13 mouse cellular contexts compared by ENCODE assay signal in genomic region chr4:33125409-33126084, GRCm38 (mm10). TPM values are rescaled to one million over a fixed set of nuclear protein-coding genes. Genes with fewer than 3 reads are reported as not detected.
DNase-seq lines count a peak whose midpoint lies in the region; ATAC-seq lines count a peak whose summit lies in the region.
"Had no signal": no experiment of that assay in that cellular context is flagged by ENCODE, and none has a peak within 500 bp of the region (broad histone marks: within the 10 kb centered on the region; RNA-seq: fewer than 3 reads in every experiment).

No protein-coding gene starts in this region.

- no peak overlapping the region for H3K27ac ChIP-seq in heart, embryonic 12.5 days (ENCODE audit: poor library complexity, severe bottlenecking)
- H3K27ac ChIP-seq in heart, embryonic 10.5 days: no peak overlapping the region
- H3K27ac ChIP-seq in forebrain, embryonic 16.5 days (ENCODE audit: low read length): no peak overlapping the region
- H3K27ac ChIP-seq: embryonic facial prominence, embryonic 12.5 days; hindbrain, embryonic 12.5 days; lung, embryonic 15.5 days had no signal

- no peak for DNase-seq in heart, embryonic 10.5 days (ENCODE audit: low spot score)
- DNase-seq in right cerebral cortex, postnatal 10 days (ENCODE audit: low spot score in 2 of 2): peak; percentile 50 to 56
- no peak for DNase-seq in right cerebral cortex, adult 18-20 months
- DNase-seq in thymus, postnatal 10 days (ENCODE audit: low spot score in 2 of 2): no peak
- no peak for DNase-seq in adrenal gland, adult 18-20 months (ENCODE audit: low spot score in 2 of 2)
- no peak for DNase-seq in lung, postnatal 36 days
- DNase-seq: adrenal gland, postnatal 14 days had no signal

- H3K9me3 ChIP-seq in heart, embryonic 12.5 days (replicated peaks): no peaks in the 10 kb centered on the region
- H3K9me3 ChIP-seq in heart, embryonic 10.5 days: no peaks in the 10 kb centered on the region
- no peaks in the 10 kb centered on the region for H3K9me3 ChIP-seq in forebrain, embryonic 16.5 days (ENCODE audit: control insufficient read depth, low read length)
- H3K9me3 ChIP-seq: embryonic facial prominence, embryonic 12.5 days; lung, embryonic 15.5 days had no signal

- H3K4me1 ChIP-seq in heart, embryonic 12.5 days (replicated peaks): peaks cover 8% of the 10 kb centered on the region
- H3K4me1 ChIP-seq in heart, embryonic 10.5 days: peaks cover 7% of the 10 kb centered on the region; the same call in 1 of the 2 replicates
- H3K4me1 ChIP-seq in forebrain, embryonic 16.5 days (replicated peaks; ENCODE audit: control insufficient read depth, insufficient read depth, low read length): peaks cover 4% of the 10 kb centered on the region; the same call in 1 of the 2 replicates
- H3K4me1 ChIP-seq: embryonic facial prominence, embryonic 12.5 days; hindbrain, embryonic 12.5 days; lung, embryonic 15.5 days had no signal

- no peaks in the 10 kb centered on the region for H3K27me3 ChIP-seq in heart, embryonic 12.5 days (replicated peaks)
- no peaks in the 10 kb centered on the region for H3K27me3 ChIP-seq in heart, embryonic 10.5 days (ENCODE audit: insufficient read depth, poor library complexity, severe bottlenecking)
- no peaks in the 10 kb centered on the region for H3K27me3 ChIP-seq in forebrain, embryonic 16.5 days (replicated peaks; ENCODE audit: control insufficient read depth, insufficient read depth, low read length)
- H3K27me3 ChIP-seq: CH12.LX; embryonic facial prominence, embryonic 12.5 days; hindbrain, embryonic 12.5 days; lung, embryonic 15.5 days had no signal

- H3K4me3 ChIP-seq in heart, embryonic 12.5 days: no peak overlapping the region
- no peak overlapping the region for H3K4me3 ChIP-seq in heart, embryonic 10.5 days
- no peak overlapping the region for H3K4me3 ChIP-seq in forebrain, embryonic 16.5 days (replicated peaks; ENCODE audit: low read length)
- H3K4me3 ChIP-seq: embryonic facial prominence, embryonic 12.5 days; hindbrain, embryonic 12.5 days; lung, embryonic 15.5 days had no signal

- no peak overlapping the region for H3K9ac ChIP-seq in heart, embryonic 12.5 days
- H3K9ac ChIP-seq in forebrain, embryonic 16.5 days (replicated peaks; ENCODE audit: low read depth, low read length): no peak overlapping the region
- H3K9ac ChIP-seq: embryonic facial prominence, embryonic 12.5 days; hindbrain, embryonic 12.5 days; lung, embryonic 15.5 days had no signal

- peak overlapping the region; percentile 54 for H3K4me2 ChIP-seq in heart, embryonic 12.5 days
- no peak overlapping the region for H3K4me2 ChIP-seq in forebrain, embryonic 16.5 days (ENCODE audit: low read length)
- H3K4me2 ChIP-seq: embryonic facial prominence, embryonic 12.5 days; hindbrain, embryonic 12.5 days; lung, embryonic 15.5 days had no signal

- no peaks in the 10 kb centered on the region for H3K36me3 ChIP-seq in heart, embryonic 12.5 days
- H3K36me3 ChIP-seq in heart, embryonic 10.5 days: no peaks in the 10 kb centered on the region
- H3K36me3 ChIP-seq in forebrain, embryonic 16.5 days (ENCODE audit: control insufficient read depth, insufficient read depth): no peaks in the 10 kb centered on the region
- H3K36me3 ChIP-seq: embryonic facial prominence, embryonic 12.5 days; hindbrain, embryonic 12.5 days; lung, embryonic 15.5 days had no signal

- 49% methylated on average over 10 of the region's 10 CpGs for WGBS in heart, embryonic 12.5 days
- 57% methylated on average over 10 of the region's 10 CpGs for WGBS in heart, embryonic 10.5 days
- WGBS in forebrain, embryonic 16.5 days: 54% methylated on average over 10 of the region's 10 CpGs

- 0 out of 2 replicates have a peak, but pooled peaks have one; percentile 22 for ATAC-seq in heart, embryonic 12.5 days (ENCODE audit: insufficient number of reproducible peaks, low FRiP score)
- peak; percentile 55; the same call in 1 of the 2 replicates for ATAC-seq in forebrain, embryonic 16.5 days

RNA-seq across cellular contexts. Expression of gene Gabrr1, which starts 6.8 kb away (rescaled TPM):
- polyA plus RNA-seq in heart, embryonic 12.5 days (2016; fragmentation: Nextera tagmentation; extraction: Ambion mirVana): 0.10 and 0.11 TPM in 2 replicates
- 0.08 and 0.10 TPM in 2 replicates for polyA plus RNA-seq in heart, embryonic 10.5 days (2016; fragmentation: Nextera tagmentation; extraction: Ambion mirVana)
- 0.14 TPM in 1 of 2 replicates, not detected in the other for polyA plus RNA-seq in forebrain, embryonic 16.5 days (2015; fragmentation: Nextera tagmentation; extraction: Ambion mirVana)
- not detected for total RNA-seq in adrenal gland, adult 18-20 months (2021)
- polyA plus RNA-seq: hindbrain, embryonic 12.5 days; lung, embryonic 15.5 days had no signal

Comparison
In these comparisons a context has a peak if more than half of its experiments do, and no peak if none do; other contexts are left out.
1. DNase-seq: peak in right cerebral cortex, postnatal 10 days (2 of 2); none in heart, embryonic 10.5 days (single experiment), right cerebral cortex, adult 18-20 months (single experiment), thymus, postnatal 10 days (0 of 2), adrenal gland, adult 18-20 months (0 of 2) and lung, postnatal 36 days (single experiment).